Mouse (Mus musculus): ENCODE data around the gene Tmem11.

GRCm38 (mm10) chr11:60856587-60856986 is 22.5 kb downstream of the Tmem11 start:
- TF ChIP-seq GATA1 (IDR thresholded peaks at IDR 0.05; ENCODE audit: low read length) (no peak), TAL1 (IDR thresholded peaks at IDR 0.05; ENCODE audit: low read length) (no peak)
